8 mouse cellular contexts compared by ENCODE assay signal in the genomic region with DNA sequence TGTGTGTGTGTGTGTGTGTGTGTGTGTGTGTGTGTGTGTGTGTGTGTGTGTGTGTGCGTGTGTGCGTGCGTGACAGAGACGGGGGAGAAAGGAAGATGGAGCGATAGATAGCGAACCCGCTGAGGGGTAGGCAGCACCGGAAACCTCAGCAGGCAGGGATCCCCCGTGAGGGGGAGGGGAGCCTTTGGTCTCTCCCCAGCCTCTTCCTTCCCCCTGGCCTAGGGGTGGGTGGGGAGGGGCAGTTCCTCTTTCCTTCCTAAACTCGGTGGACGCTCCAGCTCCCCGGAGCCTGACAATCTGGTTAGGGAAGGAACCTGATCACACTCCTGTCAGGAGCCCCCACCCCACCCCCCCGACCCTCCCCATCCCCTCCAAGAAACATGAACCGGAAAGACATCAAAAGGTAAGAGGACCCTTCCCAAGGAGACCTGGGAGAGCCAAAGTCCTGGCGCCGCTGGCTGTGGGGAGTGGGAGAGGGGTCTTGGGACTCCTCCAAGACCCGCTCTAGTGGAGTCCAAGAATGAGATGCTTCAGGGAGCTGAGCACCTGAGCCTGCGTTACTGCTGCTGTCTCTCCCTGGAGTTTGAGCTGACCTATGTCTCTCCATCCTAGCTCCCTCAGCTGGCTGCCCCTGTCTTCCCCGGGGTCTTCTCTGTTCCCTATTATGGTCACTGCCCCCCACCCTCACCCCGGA. TPM values are rescaled to one million over a fixed set of nuclear protein-coding genes. Genes with fewer than 3 reads are reported as not detected.
DNase-seq lines count a peak whose midpoint lies in the region; ATAC-seq and TF ChIP-seq lines count a peak whose summit lies in the region.

A gene (plus strand): TSS at position 159 of the 694 bp plus-strand sequence.

- no peaks in the 10 kb centered on the region for H3K4me1 ChIP-seq in kidney, adult 2 months (ENCODE audit: control insufficient read depth, insufficient read depth, low read length)
- H3K4me1 ChIP-seq in forebrain, embryonic 12.5 days, result peaks cover 11% of the 10 kb centered on the region; the same call in 1 of the 2 replicates
- H3K4me1 ChIP-seq in lung, embryonic 16.5 days (replicated peaks; ENCODE audit: control insufficient read depth, insufficient read depth, low read length), result peaks cover 6% of the 10 kb centered on the region; the same call in 1 of the 2 replicates
- peaks cover 3% of the 10 kb centered on the region; the same call in 1 of the 2 replicates for H3K4me1 ChIP-seq in olfactory bulb, adult 2 months (ENCODE audit: control insufficient read depth, insufficient read depth, low read length)

- no peaks in the 10 kb centered on the region; the same call in 1 of the 2 replicates for H3K27me3 ChIP-seq in kidney, adult 2 months (replicated peaks; ENCODE audit: control insufficient read depth, insufficient read depth, low read length)
- H3K27me3 ChIP-seq in forebrain, embryonic 12.5 days, result peaks cover 29% of the 10 kb centered on the region
- H3K27me3 ChIP-seq in lung, embryonic 16.5 days (ENCODE audit: control insufficient read depth, insufficient read depth, low read depth, low read length), result no peaks in the 10 kb centered on the region

- peak within 1 kb of the TSS; percentile 40 for H3K9ac ChIP-seq in forebrain, embryonic 12.5 days
- peak within 1 kb of the TSS; percentile 55; the same call in 1 of the 2 replicates for H3K9ac ChIP-seq in lung, embryonic 16.5 days (ENCODE audit: low read length)

- no peak for TF ChIP-seq CTCF in kidney, adult 2 months (conservative IDR thresholded peaks at IDR 0.05; ENCODE audit: insufficient read depth, insufficient read length, low read depth, low read length)
- no peak for TF ChIP-seq CTCF in olfactory bulb, adult 2 months (IDR thresholded peaks at IDR 0.05; ENCODE audit: insufficient read depth, low read depth, low read length)

- no peaks in the 10 kb centered on the region for H3K9me3 ChIP-seq in forebrain, embryonic 12.5 days
- no peaks in the 10 kb centered on the region for H3K9me3 ChIP-seq in lung, embryonic 16.5 days (ENCODE audit: control insufficient read depth, low read length)

- H3K27ac ChIP-seq in kidney, adult 2 months (ENCODE audit: insufficient read depth, low read depth, low read length), result no peak within 1 kb of the TSS
- H3K27ac ChIP-seq in forebrain, embryonic 12.5 days, result no peak within 1 kb of the TSS
- no peak within 1 kb of the TSS for H3K27ac ChIP-seq in lung, embryonic 16.5 days (ENCODE audit: low read length)
- H3K27ac ChIP-seq in olfactory bulb, adult 2 months (ENCODE audit: insufficient read depth, low read depth, low read length), result no peak within 1 kb of the TSS

- WGBS in kidney, adult 2 months, result under 1% methylated on average over 13 of the region's 20 CpGs
- 2% methylated on average over 11 of the region's 20 CpGs for WGBS in forebrain, embryonic 12.5 days
- WGBS in lung, embryonic 16.5 days, result 0% methylated on average over 16 of the region's 20 CpGs
- 2% methylated on average over 19 of the region's 20 CpGs for WGBS in olfactory bulb, adult 2 months

- TF ChIP-seq POLR2A in kidney, adult 2 months (IDR thresholded peaks at IDR 0.05; ENCODE audit: low read depth, low read length), result no peak
- no peak for TF ChIP-seq POLR2A in olfactory bulb, adult 2 months (IDR thresholded peaks at IDR 0.05; ENCODE audit: insufficient read depth, low read depth, low read length)

- DNase-seq in kidney, adult 2 months, result peak; percentile 34
- DNase-seq in kidney, adult 9 months, result no peak
- no peak for DNase-seq in left cerebral cortex, adult 18-20 months (ENCODE audit: low spot score in 2 of 2)
- no peak for DNase-seq in layer of hippocampus, adult 8-10 months (ENCODE audit: low spot score in 2 of 2)

- H3K4me2 ChIP-seq in forebrain, embryonic 12.5 days, result peak within 1 kb of the TSS; percentile 57
- H3K4me2 ChIP-seq in lung, embryonic 16.5 days (ENCODE audit: low read depth, low read length), result peak within 1 kb of the TSS; percentile 45

- H3K4me3 ChIP-seq in kidney, adult 2 months (ENCODE audit: insufficient read depth, low read depth, low read length), result peak within 1 kb of the TSS; percentile 13; the same call in 1 of the 2 replicates
- H3K4me3 ChIP-seq in forebrain, embryonic 12.5 days (replicated peaks), result peak within 1 kb of the TSS; percentile 33
- H3K4me3 ChIP-seq in lung, embryonic 16.5 days (ENCODE audit: low read length), result peak within 1 kb of the TSS; percentile 28
- no peak within 1 kb of the TSS for H3K4me3 ChIP-seq in olfactory bulb, adult 2 months (ENCODE audit: insufficient read depth, low read depth, low read length)

- no peaks in the 10 kb centered on the region for H3K36me3 ChIP-seq in kidney, adult 2 months (ENCODE audit: control insufficient read depth, insufficient read depth, low read length)
- H3K36me3 ChIP-seq in forebrain, embryonic 12.5 days (replicated peaks), result no peaks in the 10 kb centered on the region
- H3K36me3 ChIP-seq in lung, embryonic 16.5 days (ENCODE audit: control insufficient read depth, insufficient read depth, low read length), result no peaks in the 10 kb centered on the region

- no peak for ATAC-seq in forebrain, embryonic 12.5 days (ENCODE audit: low FRiP score)
- ATAC-seq in inflammation-experienced regulatory T-cells, adult 6 months, result peak; percentile 100
- peak; percentile 82 for ATAC-seq in lung, embryonic 16.5 days (ENCODE audit: low read depth)

RNA-seq across cellular contexts. Expression of the gene that starts here (rescaled TPM):
- polyA plus RNA-seq in kidney, adult 2 months (2012; rRNA removed), result 1.9 and 2.7 TPM in 2 replicates
- polyA plus RNA-seq in forebrain, embryonic 12.5 days (2016; fragmentation: Nextera tagmentation; extraction: Ambion mirVana), result 0.34 and 0.58 TPM in 2 replicates
- polyA plus RNA-seq in inflammation-experienced regulatory T-cells, adult 6 months (2017; shearing (Covaris generic)), result 1 to 10 TPM in 1 of 3 experiments, under 1 TPM in 2; 0.45 to 1.1 (median 0.95) TPM
- polyA plus RNA-seq in lung, embryonic 16.5 days (2015; fragmentation: Nextera tagmentation; extraction: Ambion mirVana), result 1.4 and 2.3 TPM in 2 replicates
- not detected in 2 replicates for polyA plus RNA-seq in olfactory bulb, adult 2 months (2012; ENCODE audit: insufficient read depth, insufficient read length, low replicate concordance, missing spikeins)
- 1 to 10 TPM; 1.4 TPM for total RNA-seq in left cerebral cortex, adult 18-20 months (2021)
- total RNA-seq in layer of hippocampus, adult 8-10 months (2022), result 1 to 10 TPM in 1 of 4 experiments, under 1 TPM in 3; 0.72 to 2.3 (median 0.93) TPM
